Mouse (Mus musculus) stomach, adult 2 months (tissue): ENCODE results near the gene C77080. TPM values are rescaled to one million over a fixed set of nuclear protein-coding genes. Genes with fewer than 3 reads are reported as not detected.

Experiments
- polyA plus RNA-seq: library from polyadenylated mRNA; depleted of rRNA; stranded (reverse); fragments of >200 nt; gene quantifications from 2 replicates; pipeline ENCODE4 v1.2.3, GENCODE M21; 2012; rRNA removed

C77080 gene
- polyA plus RNA-seq, result 63.7 and 65.0 TPM in 2 replicates

GRCm38 (mm10) chr4:129261196-129261595 lies at the start of gene C77080:
C77080 (minus strand) TSS chr4:129261404.

GRCm38 (mm10) chr4:129287472-129287981 lies 26.3 kb upstream of the C77080 start, which contains the start of gene Sync:
Sync (plus strand) TSS chr4:129287617.

GRCm38 (mm10) chr4:129189542-129190519 lies 71.4 kb downstream of the C77080 start, which contains the start of the genes S100pbp and Yars:
S100pbp (minus strand) TSS chr4:129189727.
Yars (plus strand) TSS chr4:129189760.

Other genes with a start within 250 kb of the C77080 start
- 39.0 and 55.2 TPM in 2 replicates for gene Rnf19b, start 203.1 kb downstream of the C77080 start, polyA plus RNA-seq
- gene Tmem54, start 155.9 kb downstream of the C77080 start, polyA plus RNA-seq, result 228 and 321 TPM in 2 replicates
- gene Hpca, start 139.4 kb downstream of the C77080 start, polyA plus RNA-seq, result 0.04 and 0.23 TPM in 2 replicates
- gene Fndc5, start 124.4 kb downstream of the C77080 start, polyA plus RNA-seq, result 0.85 and 1.00 TPM in 2 replicates
- 0.94 and 2.8 TPM in 2 replicates for gene S100pbp, start 71.7 kb downstream of the C77080 start, polyA plus RNA-seq
- gene Yars, start 71.6 kb downstream of the C77080 start, polyA plus RNA-seq, result 3.2 and 5.9 TPM in 2 replicates
- 0.58 and 0.95 TPM in 2 replicates for gene Sync, start 26.2 kb upstream of the C77080 start, polyA plus RNA-seq
- gene Rbbp4, start 74.0 kb upstream of the C77080 start, polyA plus RNA-seq, result 3.3 and 4.2 TPM in 2 replicates
- gene Zbtb8os, start 74.3 kb upstream of the C77080 start, polyA plus RNA-seq, result 2.1 and 2.6 TPM in 2 replicates
- gene Zbtb8a, start 116.7 kb upstream of the C77080 start, polyA plus RNA-seq, result 2.6 and 2.9 TPM in 2 replicates
- gene Zbtb8b, start 179.4 kb upstream of the C77080 start, polyA plus RNA-seq, result 0.05 TPM in 1 of 2 replicates, not detected in the other
- gene Bsdc1, start 200.2 kb upstream of the C77080 start, polyA plus RNA-seq, result 6.9 and 8.1 TPM in 2 replicates
- gene Tssk3, start 229.6 kb upstream of the C77080 start, polyA plus RNA-seq, result not detected in 2 replicates
- gene Fam229a, start 229.8 kb upstream of the C77080 start, polyA plus RNA-seq, result 0.57 TPM in 1 of 2 replicates, not detected in the other